Mouse (Mus musculus): ENCODE data around the gene Atp1a4.

GRCm38 (mm10) chr1:172201967-172202880, 56.0 kb downstream of the Atp1a4 start:
- TF ChIP-seq POLR2A (IDR thresholded peaks at IDR 0.05; ENCODE audit: extremely low read depth, insufficient read depth, low read length) (no peak), CTCF (IDR thresholded peaks at IDR 0.05; ENCODE audit: low read depth, low read length) (no peak)
